Mouse (Mus musculus): ENCODE measurements around the gene Rnf126.
A peak's percentile ranks its signal among the peaks of the same experiment; 100 is the strongest.

Rnf126 gene

DNA sequence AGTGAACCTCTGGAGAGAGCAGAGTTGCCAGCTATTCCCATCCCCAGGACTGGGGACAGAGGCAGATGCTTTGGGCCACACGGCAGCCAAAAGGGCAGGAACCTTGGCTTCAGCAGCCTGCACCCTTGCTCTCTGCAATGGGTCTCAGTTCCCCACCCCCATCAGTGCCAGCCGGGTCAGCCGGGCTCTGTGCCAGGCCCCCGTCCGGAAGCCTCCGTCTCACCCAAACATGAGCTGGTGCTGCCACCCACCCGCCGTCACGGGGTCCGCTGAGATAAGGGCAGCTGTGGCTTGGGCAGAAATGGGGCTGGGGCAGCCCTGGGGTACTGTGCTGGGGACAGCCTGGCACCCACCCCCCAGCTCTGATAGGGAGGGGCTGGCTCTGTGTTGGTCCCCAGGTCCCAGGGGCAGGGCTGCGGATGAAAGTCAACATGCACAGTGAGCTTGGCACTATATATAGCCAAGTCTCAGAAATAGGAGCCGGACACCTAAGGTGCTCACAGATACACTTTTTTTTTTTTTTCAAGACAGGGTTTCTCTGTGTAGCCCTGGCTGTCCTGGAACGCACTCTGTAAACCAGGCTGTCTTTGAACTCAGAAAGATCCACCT lies 37.3 kb downstream of the Rnf126 start:
- no peak for DNase-seq (ENCODE audit: low spot score in 2 of 2)

DNA sequence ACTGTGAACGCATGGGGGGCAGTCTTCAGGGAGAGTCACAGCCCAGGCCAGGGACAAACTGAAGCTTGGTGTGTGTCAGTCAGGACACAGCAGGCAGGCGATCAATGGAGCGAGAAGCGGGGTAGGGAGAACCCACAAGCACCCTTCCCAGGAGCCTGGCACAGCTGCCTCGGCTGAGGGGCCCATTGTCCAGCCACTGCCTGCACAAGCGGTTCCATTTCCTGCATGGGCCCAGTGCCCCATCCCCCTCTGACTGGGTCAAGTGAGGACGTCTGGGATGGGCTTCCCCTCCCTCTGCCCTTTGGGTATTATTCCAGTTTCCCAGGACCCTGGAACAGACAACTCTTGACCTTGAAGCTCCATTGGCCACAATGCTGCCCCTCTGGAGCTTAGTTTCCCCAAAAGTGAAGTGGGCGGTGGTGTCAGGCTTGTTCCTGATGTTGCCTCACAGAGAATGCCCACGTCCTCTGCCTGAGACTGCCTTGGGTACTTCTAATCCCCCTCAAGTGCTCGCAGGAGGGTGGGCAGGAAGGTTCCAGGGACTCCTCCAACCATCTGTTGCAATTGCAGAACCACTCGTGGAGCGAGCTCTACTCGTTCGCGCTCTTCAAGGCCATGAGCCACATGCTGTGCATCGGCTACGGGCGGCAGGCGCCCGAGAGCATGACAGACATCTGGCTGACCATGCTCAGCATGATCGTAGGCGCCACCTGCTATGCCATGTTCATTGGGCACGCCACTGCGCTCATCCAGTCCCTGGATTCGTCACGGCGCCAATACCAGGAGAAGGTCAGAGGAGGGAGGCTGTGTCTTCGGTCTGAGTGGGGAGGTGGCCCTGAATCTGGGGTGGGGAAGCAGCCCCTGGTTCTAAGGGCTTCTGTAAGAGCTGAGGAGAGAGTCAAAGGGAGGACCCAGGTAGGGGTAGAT lies 38.2 kb downstream of the Rnf126 start:
- no peak for DNase-seq (ENCODE audit: low spot score in 2 of 2)

DNA sequence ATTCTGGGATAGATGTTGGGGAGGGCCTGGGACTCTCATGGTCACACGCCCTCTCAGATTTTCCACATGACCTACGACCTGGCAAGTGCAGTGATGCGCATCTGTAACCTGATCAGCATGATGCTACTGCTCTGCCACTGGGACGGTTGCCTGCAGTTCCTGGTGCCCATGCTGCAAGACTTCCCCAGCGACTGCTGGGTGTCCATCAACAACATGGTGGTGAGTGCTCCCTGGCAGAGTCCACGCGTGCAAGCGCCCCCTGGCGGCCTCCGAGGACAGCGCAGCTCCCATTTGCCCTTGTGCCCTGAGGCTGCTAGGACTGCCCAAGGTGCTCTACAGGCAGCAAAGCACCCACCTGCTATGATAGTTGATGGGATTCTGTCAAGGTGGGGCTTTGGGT lies 40.7 kb downstream of the Rnf126 start:
- DNase-seq (ENCODE audit: low spot score in 2 of 2), result peak; percentile 77 to 93

DNA sequence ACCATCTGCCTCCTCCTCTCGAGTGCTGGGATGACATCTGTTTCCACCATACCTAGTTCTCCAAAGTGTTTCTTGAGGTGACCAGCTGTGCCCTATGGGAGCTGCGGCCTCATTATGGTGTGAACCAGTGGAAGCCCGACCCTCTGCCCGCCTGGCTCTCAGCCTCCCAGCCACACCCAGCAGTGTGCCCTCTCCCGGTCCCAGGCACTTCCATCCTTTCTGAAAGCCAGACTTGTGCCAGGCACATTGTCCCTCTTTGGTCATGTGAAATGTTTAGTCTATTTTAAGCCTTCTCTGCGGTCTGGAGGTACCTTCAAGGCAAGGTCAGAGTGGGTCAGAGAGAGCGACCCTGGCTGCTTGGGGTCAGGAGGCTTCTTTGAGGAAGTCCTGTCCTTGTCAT lies 43.1 kb downstream of the Rnf126 start:
- no peak for DNase-seq (ENCODE audit: low spot score in 2 of 2)

DNA sequence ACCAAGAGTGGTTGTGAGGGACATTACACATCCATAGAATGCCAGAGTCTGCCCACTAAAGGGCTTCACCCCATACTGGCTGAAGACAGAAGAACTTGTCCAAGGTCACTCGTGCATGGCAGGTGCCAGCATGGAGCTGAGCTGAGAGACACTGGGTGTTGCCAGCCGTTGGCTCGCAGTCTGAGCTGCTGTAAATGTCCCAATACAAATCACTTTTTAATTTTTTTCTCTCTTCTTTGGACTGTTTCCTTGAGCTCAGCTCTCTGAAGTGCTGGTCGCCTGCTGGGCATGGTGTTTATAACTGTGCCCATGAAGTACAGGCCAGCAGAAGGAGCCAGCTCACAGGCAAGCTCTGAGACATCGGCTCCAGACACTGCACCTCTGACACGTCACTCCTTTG lies 43.7 kb downstream of the Rnf126 start:
- DNase-seq (ENCODE audit: low spot score in 2 of 2), result no peak

DNA sequence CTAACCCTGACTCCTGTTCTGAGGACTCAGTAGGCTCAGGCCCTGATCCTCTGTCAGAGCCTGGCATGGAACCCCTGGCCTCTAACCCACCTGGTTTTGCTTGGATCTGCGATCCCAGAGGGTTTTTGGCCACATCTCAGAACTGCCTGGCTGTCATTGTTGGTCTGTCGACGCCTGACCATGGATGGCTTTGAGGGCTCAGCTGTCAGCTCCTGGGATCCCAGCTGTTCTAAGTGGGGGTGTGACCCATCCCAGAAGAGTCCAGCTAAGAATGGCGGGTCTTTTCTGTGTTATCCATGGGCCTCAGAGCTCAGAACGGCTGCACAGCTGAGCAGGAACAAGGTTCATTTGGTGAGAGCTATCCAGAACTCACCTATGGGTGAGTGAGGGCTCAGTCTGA lies 45.7 kb downstream of the Rnf126 start:
- no peak for DNase-seq (ENCODE audit: low spot score in 2 of 2)

DNA sequence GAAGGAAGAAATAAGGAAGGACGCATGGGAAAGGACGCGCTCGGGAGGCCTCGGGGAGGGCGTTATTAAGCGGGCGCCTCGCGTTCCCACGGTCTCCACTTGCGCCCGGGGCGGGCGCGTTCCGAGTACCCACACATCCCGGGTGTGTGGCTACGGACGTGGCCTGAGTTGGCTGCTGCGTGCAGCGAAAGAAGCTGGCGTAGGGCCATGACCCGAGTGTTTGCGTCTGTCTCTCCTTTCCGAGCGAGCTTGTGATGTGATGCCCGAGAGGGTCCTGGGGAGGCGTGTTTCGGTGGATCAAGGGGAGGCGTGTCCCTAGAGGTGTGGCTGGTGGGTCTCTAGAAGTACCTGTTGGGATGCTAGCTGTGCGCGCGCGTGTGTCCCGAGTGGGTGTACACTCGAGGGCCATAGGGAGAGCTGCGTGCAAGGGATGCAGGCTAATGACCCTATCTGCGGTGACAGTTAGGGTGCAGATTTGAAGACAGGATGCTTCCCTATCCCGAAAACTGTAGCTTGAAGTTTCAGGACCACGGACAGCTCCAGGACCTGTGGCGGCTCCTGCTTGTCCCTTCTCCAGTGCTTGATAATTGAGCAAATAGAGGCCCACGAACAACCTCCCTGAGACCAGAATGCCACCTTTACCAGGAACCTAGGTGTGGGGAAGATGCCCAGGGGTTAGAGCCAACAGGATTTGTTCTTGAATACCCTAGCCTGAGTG lies 49.0 kb downstream of the Rnf126 start:
- DNase-seq (ENCODE audit: low spot score in 2 of 2), result peak; percentile 62 to 84

DNA sequence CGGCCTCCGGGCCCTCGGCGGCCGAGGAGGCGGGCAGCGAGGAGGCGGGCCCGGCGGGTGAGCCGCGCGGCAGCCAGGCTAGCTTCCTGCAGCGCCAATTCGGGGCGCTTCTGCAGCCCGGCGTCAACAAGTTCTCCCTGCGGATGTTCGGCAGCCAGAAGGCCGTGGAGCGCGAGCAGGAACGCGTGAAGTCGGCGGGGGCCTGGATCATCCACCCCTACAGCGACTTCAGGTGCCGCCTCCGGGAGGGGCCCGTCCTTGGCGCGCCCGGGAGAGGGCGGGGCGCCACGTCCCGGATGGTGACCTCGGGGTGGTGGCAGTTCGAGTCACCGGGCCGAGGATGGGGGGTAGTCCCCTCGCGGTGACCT lies 49.8 kb downstream of the Rnf126 start:
- no peak for DNase-seq (ENCODE audit: low spot score in 2 of 2)

DNA sequence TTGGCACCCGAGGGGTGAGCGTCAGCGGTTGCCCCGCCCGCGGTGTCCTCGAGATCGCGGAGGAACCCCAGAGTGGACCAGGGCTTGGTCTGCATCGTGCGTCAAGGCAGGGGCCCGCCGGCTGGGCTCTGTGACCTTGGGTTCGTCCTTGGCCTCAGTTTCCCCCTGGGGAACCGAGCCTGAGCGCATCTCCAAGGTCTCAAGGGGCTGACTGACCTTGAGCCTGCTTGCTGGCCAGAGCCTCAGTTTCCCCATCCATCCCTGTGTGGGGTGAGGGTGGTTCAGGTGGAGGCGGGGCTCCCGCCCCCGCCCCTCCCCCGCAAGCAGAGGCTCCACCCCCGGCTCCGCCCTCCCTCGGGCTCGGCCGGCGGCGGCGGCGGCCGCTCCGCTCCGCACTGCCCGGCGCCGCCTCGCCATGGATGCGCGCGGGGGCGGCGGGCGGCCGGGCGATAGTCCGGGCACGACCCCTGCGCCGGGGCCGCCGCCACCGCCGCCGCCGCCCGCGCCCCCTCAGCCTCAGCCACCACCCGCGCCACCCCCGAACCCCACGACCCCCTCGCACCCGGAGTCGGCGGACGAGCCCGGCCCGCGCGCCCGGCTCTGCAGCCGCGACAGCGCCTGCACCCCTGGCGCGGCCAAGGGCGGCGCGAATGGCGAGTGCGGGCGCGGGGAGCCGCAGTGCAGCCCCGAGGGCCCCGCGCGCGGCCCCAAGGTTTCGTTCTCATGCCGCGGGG lies 50.3 kb downstream of the Rnf126 start, which contains the start of gene Hcn2:
Gene Hcn2, plus strand, starts transcription at position 381 of the 734 bp plus-strand sequence.
- DNase-seq (ENCODE audit: low spot score in 2 of 2), result no peak

DNA sequence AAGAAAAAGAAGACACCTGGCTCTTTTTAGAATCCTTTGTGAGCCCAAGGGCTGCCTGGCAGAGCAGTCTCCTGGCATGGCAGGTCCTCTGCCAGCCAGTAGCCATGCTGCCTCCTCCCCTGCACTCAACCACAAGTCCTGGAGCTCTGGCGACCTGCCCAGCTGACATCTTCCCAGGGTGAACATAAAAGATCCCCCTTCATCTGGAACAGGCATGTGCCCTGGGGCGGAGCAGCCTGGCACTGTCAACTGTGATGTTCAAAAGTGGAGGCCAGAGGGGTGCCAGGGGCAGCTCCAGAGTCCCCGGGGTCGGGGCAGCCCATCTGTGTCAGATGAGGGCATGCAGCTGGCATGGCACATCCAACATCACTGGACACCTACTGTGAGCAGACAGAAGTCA lies 51.8 kb downstream of the Rnf126 start:
- DNase-seq (ENCODE audit: low spot score in 2 of 2), result no peak

DNA sequence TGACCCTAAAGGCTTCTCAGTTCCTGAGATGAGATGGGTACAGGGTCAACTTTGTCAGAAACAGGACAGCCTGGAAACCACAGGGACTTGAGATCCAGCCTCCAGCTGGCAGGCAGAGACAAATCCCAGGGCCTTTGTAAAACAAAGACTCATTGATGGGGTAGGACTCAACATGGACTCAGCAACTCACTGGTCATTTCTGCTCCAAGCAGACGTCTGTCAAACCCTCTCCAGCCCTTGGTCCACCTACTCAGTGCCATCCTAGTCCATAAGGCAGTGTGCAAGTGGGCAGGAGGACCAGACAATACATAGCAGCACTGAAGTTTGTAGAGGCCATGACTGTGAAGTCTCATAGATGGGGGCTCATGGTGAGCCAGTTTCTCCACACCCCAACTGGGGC lies 53.6 kb downstream of the Rnf126 start:
- no peak for DNase-seq (ENCODE audit: low spot score in 2 of 2)

DNA sequence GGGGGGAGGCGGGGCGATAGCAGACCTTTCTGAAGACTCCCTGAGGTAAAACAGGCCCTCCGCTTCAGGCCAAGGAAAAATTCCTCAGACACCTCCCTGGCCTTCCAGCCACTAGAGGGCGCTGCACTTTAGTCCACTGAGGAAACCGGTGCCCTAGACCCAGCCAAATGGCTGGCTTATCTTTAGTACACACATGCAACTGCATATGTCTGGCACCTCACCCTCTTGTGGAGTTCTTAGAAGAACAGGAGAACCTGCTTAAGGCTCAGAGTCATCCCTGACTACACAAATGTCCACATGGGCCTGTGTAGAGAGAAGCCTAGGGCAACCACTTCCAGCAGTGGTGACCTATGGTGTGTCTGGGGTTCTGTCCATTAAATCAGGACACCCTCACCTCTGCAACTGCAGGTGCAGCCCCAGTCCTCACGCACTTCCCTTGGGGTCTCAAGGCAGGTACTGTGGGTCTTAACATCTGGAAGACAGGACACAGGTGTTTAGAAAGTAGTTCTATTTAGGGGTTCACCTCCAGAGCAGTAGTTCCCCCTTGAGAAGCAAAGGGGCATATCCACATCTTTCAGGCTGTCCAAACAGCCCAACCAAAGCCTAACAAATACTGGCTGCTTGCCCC lies 54.1 kb downstream of the Rnf126 start:
- peak; percentile 94 to 98 for DNase-seq (ENCODE audit: low spot score in 2 of 2)

DNA sequence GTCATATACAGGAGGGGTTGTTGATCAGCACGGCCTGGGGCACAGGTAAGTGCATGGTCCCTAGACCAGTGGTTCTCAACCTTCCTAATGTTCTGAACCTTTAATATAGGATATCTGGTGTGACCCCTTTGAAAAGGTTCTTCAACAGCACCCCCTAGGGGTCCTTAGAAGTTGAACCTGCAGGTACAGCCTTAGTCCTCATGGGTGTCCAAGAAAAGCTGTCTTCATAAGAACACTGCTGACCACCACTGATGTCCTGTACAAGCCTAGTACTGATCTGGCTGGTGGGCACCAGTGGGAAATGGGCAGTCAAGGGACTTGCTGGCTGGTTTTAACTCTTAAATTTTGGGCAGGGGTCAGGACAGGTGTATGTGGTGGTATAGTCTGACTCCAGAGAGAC lies 54.7 kb downstream of the Rnf126 start:
- peak in 1 of 2 experiments; percentile 71 for DNase-seq (ENCODE audit: low spot score in 2 of 2)

DNA sequence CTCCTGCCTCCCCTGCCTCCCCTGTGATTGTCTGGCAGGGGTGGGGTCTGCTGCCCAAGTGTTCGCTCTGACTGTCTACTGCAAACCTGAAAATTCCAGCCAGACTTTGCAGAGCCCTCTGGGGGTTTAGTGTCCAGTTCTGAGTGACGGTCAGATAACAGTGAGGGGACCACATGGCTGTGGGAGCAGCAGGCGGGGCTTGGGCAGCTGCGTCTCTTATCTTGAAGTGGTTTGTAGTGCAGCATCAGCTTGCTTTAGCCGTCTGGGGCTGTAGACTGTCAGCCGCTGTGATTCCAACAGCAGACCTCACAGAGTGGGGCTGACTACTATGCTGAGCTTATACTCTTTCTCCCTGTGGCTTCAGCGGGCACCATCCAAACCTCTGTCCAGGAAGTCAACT lies 57.4 kb downstream of the Rnf126 start:
- DNase-seq (ENCODE audit: low spot score in 2 of 2), result no peak

DNA sequence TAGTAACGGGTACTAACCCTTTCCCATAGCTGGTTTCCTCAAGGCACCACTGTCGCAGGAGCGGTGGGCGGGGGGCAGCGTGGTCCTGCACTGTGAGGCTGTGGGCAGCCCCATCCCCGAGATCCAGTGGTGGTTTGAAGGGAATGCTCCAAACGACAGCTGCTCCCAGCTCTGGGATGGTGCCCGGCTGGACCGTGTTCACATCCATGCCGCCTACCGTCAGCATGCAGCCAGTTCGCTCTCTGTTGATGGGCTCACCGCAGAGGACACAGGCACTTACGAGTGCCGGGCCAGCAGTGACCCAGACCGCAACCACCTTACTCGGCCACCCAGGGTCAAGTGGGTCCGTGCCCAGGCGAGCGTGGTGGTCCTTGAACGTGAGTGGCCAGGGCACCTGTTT lies 58.1 kb downstream of the Rnf126 start:
- no peak for DNase-seq (ENCODE audit: low spot score in 2 of 2)

Data from spleen, postnatal 4 days (tissue).